Mouse (Mus musculus) G1E (cell line): Measurements from ENCODE around the gene Abcg5.

Experiments
- CTCF ChIP-seq: IDR thresholded peaks from 2 replicates; pipeline ENCODE4 v1.5.1; 2012; ENCODE audit warnings: low read depth, low read length, inconsistent platforms, mixed read lengths
- TAL1 ChIP-seq: conservative IDR thresholded peaks from 2 replicates; pipeline ENCODE4 v1.6.1; 2012; ENCODE audit warnings: low read depth, low read length, inconsistent platforms, mixed read lengths

GRCm38 (mm10) chr17:84611500-84611899 is 71.3 kb downstream of the Abcg5 start:
- TF ChIP-seq CTCF (no peak), TAL1 (no peak)
